Mouse (Mus musculus): ENCODE measurements around the gene Orm2.

DNA sequence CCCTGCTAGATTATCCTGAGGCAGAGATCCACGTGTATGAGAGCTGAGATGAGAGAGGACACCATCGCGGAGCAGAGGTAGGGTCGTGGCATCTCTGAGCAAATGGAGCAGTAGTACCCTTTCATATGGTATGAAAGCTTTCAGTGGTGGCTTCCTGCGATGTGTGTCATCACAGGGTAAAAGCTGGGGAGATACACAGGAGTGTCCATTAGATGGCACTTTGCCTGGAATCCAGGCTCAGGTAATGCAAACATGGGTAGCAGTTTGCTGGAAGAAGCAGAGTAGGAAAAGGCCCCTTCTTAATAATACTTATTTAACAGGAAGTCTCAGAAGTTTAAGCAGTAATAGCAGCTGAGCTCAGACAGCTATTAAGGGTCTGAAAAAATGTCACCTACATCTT, 48.2 kb upstream of the Orm2 start:
- TF ChIP-seq CTCF (conservative IDR thresholded peaks at IDR 0.05 in 1 of 2, IDR thresholded peaks at IDR 0.05 in 1 of 2; ENCODE audit: low read depth in 2 of 2, low read length in 2 of 2) (no peak), MXI1 (IDR thresholded peaks at IDR 0.05; ENCODE audit: low read depth, low read length) (no peak), POLR2A (IDR thresholded peaks at IDR 0.05; ENCODE audit: low read depth, low read length) (no peak), EP300 (IDR thresholded peaks at IDR 0.05; ENCODE audit: low read length) (no peak), HCFC1 (IDR thresholded peaks at IDR 0.05; ENCODE audit: low read depth, low read length) (no peak), SIN3A (IDR thresholded peaks at IDR 0.05; ENCODE audit: low read length) (no peak), MAFK (IDR thresholded peaks at IDR 0.05; ENCODE audit: insufficient replicate concordance, low read length) (no peak), USF2 (conservative IDR thresholded peaks at IDR 0.05; ENCODE audit: low read depth, low read length) (no peak), USF1 (IDR thresholded peaks at IDR 0.05; ENCODE audit: low read depth, low read length) (no peak), MAZ (IDR thresholded peaks at IDR 0.05; ENCODE audit: low read depth, low read length) (no peak)

Data from CH12.LX (cell line).